Mouse (Mus musculus) myocyte (in vitro differentiated cells): ENCODE measurements around the gene Olfr101. TPM values are rescaled to one million over a fixed set of nuclear protein-coding genes. Genes with fewer than 3 reads are reported as not detected.

Source experiments
- H3K27me3 ChIP-seq: one replicate; pipeline ENCODE4 v1.6.1; 2011; ENCODE audit not compliant: control insufficient read depth, insufficient read depth, insufficient read length
- H3K36me3 ChIP-seq: one replicate; pipeline ENCODE4 v1.6.1; 2011; ENCODE audit not compliant: control insufficient read depth, insufficient read depth
- H3K4me2 ChIP-seq: one replicate; pipeline ENCODE4 v1.6.1; 2011; ENCODE audit warnings: low read depth, control low read depth
- H3K4me3 ChIP-seq: one replicate; pipeline ENCODE4 v1.5.1; 2011; ENCODE audit warnings: mild to moderate bottlenecking, control low read depth, moderate library complexity
- H3K79me2 ChIP-seq: one replicate; pipeline ENCODE4 v1.6.1; 2011; ENCODE audit not compliant: control insufficient read depth, insufficient read depth
- H3ac ChIP-seq: one replicate; pipeline ENCODE4 v1.6.1; 2011; ENCODE audit not compliant: control insufficient read depth, insufficient read length
- CEBPB ChIP-seq: IDR thresholded peaks from 2 replicates; pipeline ENCODE4 v1.6.1; 2011; ENCODE audit warnings: mild to moderate bottlenecking, moderate library complexity; ENCODE audit not compliant: poor library complexity, insufficient read depth, severe bottlenecking
- E2F4 ChIP-seq: IDR thresholded peaks from one replicate; pipeline ENCODE4 v1.6.1; 2011; ENCODE audit warnings: mild to moderate bottlenecking, control low read depth, moderate library complexity; ENCODE audit not compliant: insufficient read depth
- MAX ChIP-seq: IDR thresholded peaks from one replicate; pipeline ENCODE4 v1.6.1; 2011; ENCODE audit warnings: low read depth, mild to moderate bottlenecking, control low read depth
- MYOD1 ChIP-seq, 3 experiments: IDR thresholded peaks; one replicate each; pipeline ENCODE4 v1.6.1; 2011; ENCODE audit warnings: control low read depth in 2 of 3, low read depth in 2 of 3, mild to moderate bottlenecking in 2 of 3, moderate library complexity in 1 of 3; ENCODE audit not compliant: insufficient read length in 2 of 3, control insufficient read depth in 1 of 3
- MYOG ChIP-seq, 3 experiments: IDR thresholded peaks; one replicate each; pipeline ENCODE4 v1.6.1; 2011; ENCODE audit warnings: control low read depth in 2 of 3, low read depth in 2 of 3, mild to moderate bottlenecking in 2 of 3; ENCODE audit not compliant: insufficient read length in 2 of 3, control insufficient read depth in 1 of 3, insufficient read depth in 1 of 3
- POLR2A ChIP-seq: IDR thresholded peaks from one replicate; pipeline ENCODE4 v1.6.1; 2011; ENCODE audit warnings: low read depth, mild to moderate bottlenecking, control low read depth, moderate library complexity; ENCODE audit not compliant: insufficient read length
- POLR2AphosphoS2 ChIP-seq: IDR thresholded peaks from one replicate; pipeline ENCODE4 v1.6.1; 2011; ENCODE audit warnings: low read depth, control low read depth; ENCODE audit not compliant: insufficient read length
- REST ChIP-seq: IDR thresholded peaks from one replicate; pipeline ENCODE4 v1.6.1; 2011; ENCODE audit warnings: mild to moderate bottlenecking, control low read depth, moderate library complexity; ENCODE audit not compliant: insufficient read depth, insufficient read length
- SRF ChIP-seq: IDR thresholded peaks from one replicate; pipeline ENCODE4 v1.6.1; 2011; ENCODE audit warnings: low read depth; ENCODE audit not compliant: control insufficient read depth, insufficient read length
- TCF12 ChIP-seq: IDR thresholded peaks from one replicate; pipeline ENCODE4 v1.6.1; 2011; ENCODE audit warnings: mild to moderate bottlenecking, control low read depth; ENCODE audit not compliant: poor library complexity, insufficient read depth, severe bottlenecking
- TCF3 ChIP-seq: IDR thresholded peaks from one replicate; pipeline ENCODE4 v1.6.1; 2011; ENCODE audit warnings: low read depth, control low read depth; ENCODE audit not compliant: insufficient read length
- USF1 ChIP-seq: IDR thresholded peaks from one replicate; pipeline ENCODE4 v1.6.1; 2011; ENCODE audit warnings: low read depth, mild to moderate bottlenecking, control low read depth, moderate library complexity
- polyA plus RNA-seq: library from polyadenylated mRNA; unstranded; fragments of >200 nt; fragmentation: generic; extraction: Trizol; gene quantifications from one replicate; pipeline ENCODE4 v1.2.1, GENCODE M21; 2012; ENCODE audit warnings: missing spikeins

Olfr101 gene
- polyA plus RNA-seq, 1 experiment = not detected

DNA sequence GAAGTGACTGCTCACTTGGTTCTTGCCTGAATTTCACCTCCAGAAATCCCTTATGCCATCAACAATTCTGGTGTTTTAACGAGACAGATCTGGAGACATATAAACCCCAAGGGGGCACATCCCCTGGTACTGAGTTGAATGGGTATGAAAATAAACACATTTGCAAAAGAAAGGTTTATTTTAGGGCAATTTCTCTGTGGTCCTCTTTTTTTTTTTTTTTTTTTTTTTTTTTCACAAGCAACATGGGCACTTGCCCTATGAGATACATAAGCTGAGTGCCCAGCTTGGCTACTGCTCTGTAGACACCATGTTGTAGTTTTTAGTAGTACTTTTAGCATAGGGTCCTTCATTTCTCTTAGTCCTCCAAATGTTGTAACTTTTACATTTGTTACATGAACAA, 20.8 kb downstream of the Olfr101 start, which contains the start of gene Olfr99:
Gene Olfr99 (minus strand): TSS at position 101 of the 400 bp plus-strand sequence.
- H3ac ChIP-seq = no peak within 1 kb of the TSS
- TF ChIP-seq USF1 (no peak), POLR2A (no peak), POLR2AphosphoS2 (no peak), MYOG (IDR thresholded peaks at IDR 0.05; ENCODE audit: control insufficient read depth in 1 of 3, insufficient read depth in 1 of 3, insufficient read length in 2 of 3, low read depth in 2 of 3) (no peak), SRF (no peak), MYOD1 (IDR thresholded peaks at IDR 0.05; ENCODE audit: control insufficient read depth in 1 of 3, insufficient read length in 2 of 3, low read depth in 2 of 3) (no peak), REST (no peak), TCF3 (no peak), TCF12 (no peak), E2F4 (no peak), MAX (no peak), CEBPB (no peak)

DNA sequence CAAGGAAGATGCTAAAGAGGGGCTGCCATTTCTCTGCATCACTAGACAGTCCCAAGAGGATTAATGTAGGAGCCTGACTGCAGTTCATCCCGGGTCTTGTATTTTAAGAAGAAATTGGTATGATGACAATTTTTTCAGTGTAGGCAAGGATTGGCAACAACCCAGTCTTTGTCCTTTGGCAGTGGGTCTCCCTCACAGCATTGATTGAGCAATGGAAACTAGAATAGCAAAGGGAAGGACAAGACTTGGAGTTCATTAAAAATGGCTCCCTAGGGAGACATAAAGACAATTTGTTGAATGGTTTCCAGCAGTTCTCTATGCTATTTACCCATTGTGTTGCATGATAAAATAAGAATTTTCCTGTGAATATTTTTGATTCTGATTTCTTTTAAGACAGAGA, 23.8 kb downstream of the Olfr101 start:
- H3K4me3 ChIP-seq = no peak overlapping the region
- H3ac ChIP-seq = no peak overlapping the region
- no peak overlapping the region for H3K4me2 ChIP-seq
- H3K79me2 ChIP-seq = no peaks in the 10 kb centered on the region
- H3K36me3 ChIP-seq = no peaks in the 10 kb centered on the region
- no peaks in the 10 kb centered on the region for H3K27me3 ChIP-seq
- TF ChIP-seq TCF3 (no peak), REST (no peak), MYOD1 (IDR thresholded peaks at IDR 0.05; ENCODE audit: control insufficient read depth in 1 of 3, insufficient read length in 2 of 3, low read depth in 2 of 3) (no peak), USF1 (no peak), MYOG (IDR thresholded peaks at IDR 0.05; ENCODE audit: control insufficient read depth in 1 of 3, insufficient read depth in 1 of 3, insufficient read length in 2 of 3, low read depth in 2 of 3) (no peak), SRF (no peak), POLR2AphosphoS2 (no peak), TCF12 (no peak), CEBPB (no peak), E2F4 (no peak), POLR2A (no peak), MAX (no peak)

More for the DNA sequence above, 20.8 kb downstream of the Olfr101 start, which contains the start of gene Olfr99:
- H3K27me3 ChIP-seq = no peaks in the 10 kb centered on the region
- H3K79me2 ChIP-seq = no peaks in the 10 kb centered on the region
- H3K36me3 ChIP-seq = no peaks in the 10 kb centered on the region
- no peak within 1 kb of the TSS for H3K4me3 ChIP-seq
- H3K4me2 ChIP-seq = no peak within 1 kb of the TSS

- Histone ChIP-seq H3K27me3 (no peaks in the 10 kb centered on the region), H3K36me3 (no peaks in the 10 kb centered on the region), H3K79me2 (no peaks in the 10 kb centered on the region), H3ac (no peak overlapping the region), H3K4me3 (no peak overlapping the region), H3K4me2 (no peak overlapping the region)
- no peak for TF ChIP-seq USF1
- TF ChIP-seq TCF3 = no peak
- TF ChIP-seq TCF12 = no peak
- TF ChIP-seq SRF = no peak
- TF ChIP-seq E2F4 = no peak
- TF ChIP-seq MAX = no peak
- TF ChIP-seq MYOG (IDR thresholded peaks at IDR 0.05; ENCODE audit: control insufficient read depth in 1 of 3, insufficient read depth in 1 of 3, insufficient read length in 2 of 3, low read depth in 2 of 3) = no peak
- TF ChIP-seq POLR2AphosphoS2 = no peak
These were observed 27.5 kb downstream of the Olfr101 start for GRCm38 (mm10) chr17:37276573-37276972.

DNA sequence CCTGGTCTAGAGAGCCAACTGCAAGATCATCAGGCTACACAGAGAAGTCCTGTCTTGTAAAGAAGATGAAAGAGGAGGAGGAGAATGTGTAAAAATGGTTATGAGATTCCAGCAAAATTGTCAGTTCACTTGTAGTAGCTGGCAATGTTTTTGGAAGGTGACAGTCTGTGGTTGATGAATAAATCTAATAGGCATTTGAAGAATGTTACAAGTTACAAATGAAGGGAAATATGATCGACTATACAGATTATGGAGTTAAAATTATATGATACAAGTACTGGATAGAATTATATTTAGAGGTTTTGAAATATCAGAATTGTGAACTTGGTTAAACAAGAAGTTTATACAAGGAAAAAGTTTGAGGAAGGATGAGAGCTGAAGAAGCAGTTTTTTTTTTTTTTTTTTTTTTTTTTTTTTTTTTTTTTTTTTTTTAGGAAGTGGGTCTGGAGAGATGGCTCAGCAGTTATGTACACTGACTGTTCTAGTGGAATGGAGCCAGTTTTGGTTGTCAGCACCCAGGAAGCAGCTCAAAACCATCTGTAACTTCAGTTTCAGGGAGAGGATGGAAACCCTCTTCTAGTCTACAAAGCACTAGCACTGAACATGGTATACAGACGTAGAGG, 28.4 kb downstream of the Olfr101 start:
- Histone ChIP-seq H3K4me3 (no peak overlapping the region), H3ac (no peak overlapping the region), H3K79me2 (no peaks in the 10 kb centered on the region), H3K4me2 (no peak overlapping the region), H3K36me3 (no peaks in the 10 kb centered on the region), H3K27me3 (no peaks in the 10 kb centered on the region)
- TF ChIP-seq E2F4 = no peak
- TF ChIP-seq CEBPB = no peak
- TF ChIP-seq SRF = no peak
- TF ChIP-seq MYOG (IDR thresholded peaks at IDR 0.05; ENCODE audit: control insufficient read depth in 1 of 3, insufficient read depth in 1 of 3, insufficient read length in 2 of 3, low read depth in 2 of 3) = no peak
- no peak for TF ChIP-seq TCF12
- TF ChIP-seq MYOD1 (IDR thresholded peaks at IDR 0.05; ENCODE audit: control insufficient read depth in 1 of 3, insufficient read length in 2 of 3, low read depth in 2 of 3) = no peak
- TF ChIP-seq POLR2A = no peak
- no peak for TF ChIP-seq USF1
- no peak for TF ChIP-seq POLR2AphosphoS2
- TF ChIP-seq REST = no peak
- TF ChIP-seq TCF3 = no peak
- no peak for TF ChIP-seq MAX
